Mouse (Mus musculus): ENCODE measurements around the gene Gna15.

DNA sequence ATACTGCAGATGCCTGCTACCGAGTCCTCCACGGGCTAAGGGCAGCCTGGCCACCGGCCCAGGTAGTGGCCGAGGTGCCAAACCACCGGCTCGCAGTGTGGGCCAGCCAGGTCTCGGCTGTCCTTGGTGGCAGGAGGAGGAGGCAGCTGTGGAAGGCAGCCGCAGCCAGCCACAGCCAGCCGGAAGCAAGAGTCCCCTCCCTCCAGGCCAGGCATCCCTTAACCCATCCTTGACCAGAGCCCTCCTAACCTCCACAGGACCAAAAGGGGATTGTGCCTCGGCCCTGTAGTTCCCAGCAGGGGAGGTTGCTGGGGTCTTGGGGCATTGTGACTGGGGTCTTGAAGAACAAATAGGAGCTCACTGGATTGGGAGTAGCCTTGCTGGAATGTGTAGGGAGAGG is 40.2 kb upstream of the Gna15 start:
- TF ChIP-seq CTCF (IDR thresholded peaks at IDR 0.05; ENCODE audit: borderline replicate concordance, extremely low read depth, insufficient read depth, insufficient read length) (no peak), POLR2A (IDR thresholded peaks at IDR 0.05; ENCODE audit: borderline replicate concordance, extremely low read depth, insufficient read depth, insufficient read length, poor library complexity, severe bottlenecking) (no peak)
